Mouse (Mus musculus) neural tube, embryonic 14.5 days (tissue): ENCODE measurements at regions not wholly inside any gene's neighbourhood (a gene's known extent, or its start where the extent isn't known, plus 50 kb on each side); places are given as distances from the start of the nearest gene placed in this dataset.

Experiments used
- ATAC-seq: fragments of 200-750 bp; cut with Nextera tagmentation; 2 replicates; pipeline ENCODE4 v1.8.0; 2017; ENCODE audit warnings: low read depth, mild to moderate bottlenecking, moderate TSS enrichment, moderate library complexity
- H3K27ac ChIP-seq: fragments of 300-500 bp; sonication (generic); 2 replicates; pipeline ENCODE4 v1.5.1; 2014; ENCODE audit warnings: low read depth, mild to moderate bottlenecking, control low read depth, low read length, moderate library complexity, mixed read lengths
- H3K27me3 ChIP-seq: fragments of 300-500 bp; sonication (generic); 2 replicates; pipeline ENCODE4 v1.6.1; 2014; ENCODE audit warnings: low read length; ENCODE audit not compliant: control insufficient read depth, insufficient read depth
- H3K36me3 ChIP-seq: fragments of 300-500 bp; sonication (generic); 2 replicates; pipeline ENCODE4 v1.6.1; 2014; ENCODE audit warnings: low read length, mixed read lengths; ENCODE audit not compliant: control insufficient read depth, insufficient read depth
- H3K4me1 ChIP-seq: fragments of 300-500 bp; sonication (generic); 2 replicates; pipeline ENCODE4 v1.6.1; 2014; ENCODE audit warnings: low read length; ENCODE audit not compliant: control insufficient read depth, insufficient read depth
- H3K4me2 ChIP-seq: fragments of 300-500 bp; sonication (generic); 2 replicates; pipeline ENCODE4 v1.6.1; 2014; ENCODE audit warnings: mild to moderate bottlenecking, low read depth, low read length, control low read depth
- H3K4me3 ChIP-seq: fragments of 300-500 bp; sonication (generic); 2 replicates; pipeline ENCODE4 v1.5.1; 2014; ENCODE audit warnings: low read depth, low read length, control low read depth, mixed read lengths
- H3K9ac ChIP-seq: fragments of 300-500 bp; sonication (generic); replicated peaks from 2 replicates; pipeline ENCODE4 v1.6.1; 2014; ENCODE audit warnings: low read depth, mild to moderate bottlenecking, control low read depth, low read length, mixed read lengths
- H3K9me3 ChIP-seq: fragments of 300-500 bp; sonication (generic); 2 replicates; pipeline ENCODE4 v1.6.1; 2016; ENCODE audit warnings: low read length; ENCODE audit not compliant: control insufficient read depth
- WGBS: fragments of 180-500 bp; shearing (Covaris S2); extraction: QIAGEN DNeasy Blood & Tissue Kit; methylation state at CpG from one replicate; pipeline ENCODE4 v1.1.7; 2014; 5-methylcytosine and 5-hydroxymethylcytosine counted together

GRCm38 (mm10) chr2:94248948-94249347 lies 91.2 kb upstream of the Hsd17b12 start:
- Histone ChIP-seq H3K27ac (no peak overlapping the region), H3K36me3 (no peaks in the 10 kb centered on the region), H3K4me2 (no peak overlapping the region), H3K27me3 (peaks cover 5% of the 10 kb centered on the region; the same call in 1 of the 2 replicates), H3K9me3 (no peaks in the 10 kb centered on the region), H3K9ac (no peak overlapping the region), H3K4me3 (no peak overlapping the region), H3K4me1 (peaks cover 10% of the 10 kb centered on the region; the same call in 1 of the 2 replicates)
- ATAC-seq, result no peak
- 55% methylated on average over 3 of the region's 3 CpGs for WGBS

DNA sequence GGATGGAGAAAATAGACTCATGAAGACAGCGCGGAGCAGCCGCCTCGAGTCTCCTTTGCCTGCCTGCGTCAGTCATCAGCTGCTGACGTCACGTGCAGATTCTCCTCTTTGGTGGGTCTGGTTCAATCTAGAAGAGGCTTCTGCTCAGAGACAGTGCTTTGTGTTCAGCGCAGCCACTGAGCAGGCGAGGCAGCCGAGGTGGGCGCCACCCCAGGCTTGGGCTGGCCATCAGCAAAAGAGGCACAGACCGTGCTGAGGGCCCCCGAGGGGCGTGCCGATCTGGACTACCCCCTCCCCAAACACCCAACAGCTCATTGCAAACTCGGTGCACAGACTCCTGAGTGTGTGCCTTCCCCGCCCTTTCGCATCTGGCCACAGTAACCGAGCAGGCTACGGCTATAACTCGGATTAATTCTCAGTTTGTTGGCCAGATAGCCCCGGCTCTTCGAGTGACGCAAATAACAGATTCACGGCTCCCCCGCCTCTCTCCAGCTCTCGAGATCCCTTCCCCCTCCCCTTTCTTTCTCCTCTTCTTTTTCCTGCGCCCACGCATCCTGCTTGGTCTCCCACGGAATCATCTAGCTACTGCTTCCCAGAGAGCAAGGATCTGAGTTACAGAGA lies 89.2 kb upstream of the Hsd17b12 start:
- WGBS, result under 1% methylated on average over 30 of the region's 30 CpGs
- Histone ChIP-seq H3K4me2 (peak overlapping the region; percentile 55), H3K9ac (peak overlapping the region; percentile 64), H3K4me3 (peak overlapping the region; percentile 42), H3K27ac (peak overlapping the region; percentile 97), H3K4me1 (peaks cover 20% of the 10 kb centered on the region), H3K36me3 (no peaks in the 10 kb centered on the region), H3K9me3 (no peaks in the 10 kb centered on the region), H3K27me3 (peaks cover 17% of the 10 kb centered on the region; the same call in 1 of the 2 replicates)
- ATAC-seq, result peak; percentile 90

DNA sequence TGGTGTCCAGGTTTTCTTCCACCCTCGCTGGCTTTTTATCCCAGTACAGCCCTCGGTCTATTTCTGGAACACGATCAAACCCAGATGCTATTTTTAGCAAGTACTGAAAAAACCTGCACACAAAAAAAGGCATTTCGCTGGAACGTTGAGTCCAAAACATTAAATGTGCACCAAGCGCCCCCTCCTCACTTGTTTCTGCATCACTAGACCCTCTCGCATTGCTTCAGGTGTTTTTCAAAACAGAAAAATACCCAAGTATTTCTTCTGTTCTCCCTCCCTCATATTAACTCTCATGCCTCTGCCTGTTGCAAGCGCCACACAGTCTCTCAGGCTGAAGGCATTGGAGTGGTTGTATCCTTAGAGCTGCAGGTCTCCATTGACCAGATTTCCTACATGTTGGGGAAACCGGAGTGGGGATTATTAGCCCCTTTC lies 88.4 kb upstream of the Hsd17b12 start:
- 34% methylated on average over 9 of the region's 9 CpGs for WGBS
- H3K4me1 ChIP-seq, result peaks cover 20% of the 10 kb centered on the region
- no peaks in the 10 kb centered on the region for H3K36me3 ChIP-seq
- peak overlapping the region; percentile 55 for H3K4me2 ChIP-seq
- H3K9me3 ChIP-seq, result no peaks in the 10 kb centered on the region
- H3K9ac ChIP-seq, result peak overlapping the region; percentile 64; the same call in 1 of the 2 replicates
- peak overlapping the region; percentile 42 for H3K4me3 ChIP-seq
- 0 out of 2 replicates have a peak, but pooled peaks have one; percentile 3 for ATAC-seq
- H3K27ac ChIP-seq, result peak overlapping the region; percentile 97
- peaks cover 25% of the 10 kb centered on the region; the same call in 1 of the 2 replicates for H3K27me3 ChIP-seq

GRCm38 (mm10) chr2:94245305-94245959 lies 87.7 kb upstream of the Hsd17b12 start:
- peaks cover 24% of the 10 kb centered on the region for H3K4me1 ChIP-seq
- H3K9me3 ChIP-seq, result no peaks in the 10 kb centered on the region
- H3K27ac ChIP-seq, result peak overlapping the region; percentile 45
- 1% methylated on average over 16 of the region's 16 CpGs for WGBS
- peak overlapping the region; percentile 64; the same call in 1 of the 2 replicates for H3K9ac ChIP-seq
- ATAC-seq, result peak; percentile 54
- peak overlapping the region; percentile 42 for H3K4me3 ChIP-seq
- peaks cover 30% of the 10 kb centered on the region for H3K27me3 ChIP-seq
- no peaks in the 10 kb centered on the region for H3K36me3 ChIP-seq
- H3K4me2 ChIP-seq, result peak overlapping the region; percentile 55

- no peak overlapping the region for H3K27ac ChIP-seq
Measured at GRCm38 (mm10) chr2:94244140-94244539, 86.4 kb upstream of the Hsd17b12 start.

GRCm38 (mm10) chr2:94243053-94243916 lies 85.5 kb upstream of the Hsd17b12 start:
- Histone ChIP-seq H3K4me3 (peak overlapping the region; percentile 21; the same call in 1 of the 2 replicates), H3K4me1 (peaks cover 27% of the 10 kb centered on the region), H3K4me2 (peak overlapping the region; percentile 40), H3K27ac (no peak overlapping the region), H3K9me3 (no peaks in the 10 kb centered on the region), H3K27me3 (peaks cover 45% of the 10 kb centered on the region), H3K36me3 (no peaks in the 10 kb centered on the region), H3K9ac (no peak overlapping the region)
- WGBS, result under 1% methylated on average over 49 of the region's 50 CpGs
- no peak for ATAC-seq

More at GRCm38 (mm10) chr2:94244140-94244539, 86.4 kb upstream of the Hsd17b12 start:
- Histone ChIP-seq H3K9me3 (no peaks in the 10 kb centered on the region), H3K27me3 (peaks cover 37% of the 10 kb centered on the region), H3K4me3 (no peak overlapping the region), H3K36me3 (no peaks in the 10 kb centered on the region), H3K4me2 (peak overlapping the region; percentile 55), H3K4me1 (peaks cover 27% of the 10 kb centered on the region), H3K9ac (no peak overlapping the region)
- no peak for ATAC-seq
- WGBS, result under 1% methylated on average over 9 of the region's 9 CpGs

- H3K4me2 ChIP-seq, result peak overlapping the region; percentile 40
- no peaks in the 10 kb centered on the region for H3K36me3 ChIP-seq
- 0% methylated on average over 7 of the region's 7 CpGs for WGBS
- no peak overlapping the region for H3K27ac ChIP-seq
- H3K4me3 ChIP-seq, result peak overlapping the region; percentile 21; the same call in 1 of the 2 replicates
- peaks cover 50% of the 10 kb centered on the region for H3K27me3 ChIP-seq
- peaks cover 27% of the 10 kb centered on the region for H3K4me1 ChIP-seq
- ATAC-seq, result no peak
- H3K9ac ChIP-seq, result no peak overlapping the region
- H3K9me3 ChIP-seq, result no peaks in the 10 kb centered on the region
Measured at GRCm38 (mm10) chr2:94242406-94243052, 84.8 kb upstream of the Hsd17b12 start.

GRCm38 (mm10) chr2:94242051-94242397 lies 84.3 kb upstream of the Hsd17b12 start:
- Histone ChIP-seq H3K9ac (no peak overlapping the region), H3K4me1 (peaks cover 27% of the 10 kb centered on the region), H3K27me3 (peaks cover 50% of the 10 kb centered on the region), H3K36me3 (no peaks in the 10 kb centered on the region), H3K4me2 (peak overlapping the region; percentile 71; the same call in 1 of the 2 replicates), H3K9me3 (no peaks in the 10 kb centered on the region), H3K27ac (no peak overlapping the region), H3K4me3 (no peak overlapping the region)
- 4% methylated on average over 4 of the region's 4 CpGs for WGBS
- ATAC-seq, result no peak
